Mouse (Mus musculus) liver, adult 2 months (tissue): ENCODE results near the gene Acad8. TPM values are rescaled to one million over a fixed set of nuclear protein-coding genes. Genes with fewer than 3 reads are reported as not detected.

ENCODE experiments used
- DNase-seq: peaks from one replicate; pipeline ENCODE4 v3.0.0-alpha.2; 2011; ENCODE audit warnings: low read depth, low spot score; ENCODE audit errors: extremely low read depth
- H3K27ac ChIP-seq: fragments of 200-500 bp; replicated peaks from 2 replicates; pipeline ENCODE4 v1.5.1; 2012; ENCODE audit warnings: low read depth, mild to moderate bottlenecking, control low read depth, inconsistent platforms, low read length; ENCODE audit not compliant: insufficient read depth
- H3K27me3 ChIP-seq: fragments of 200-500 bp; 2 replicates; pipeline ENCODE4 v1.6.1; 2012; ENCODE audit warnings: mild to moderate bottlenecking, moderate library complexity, low read length, inconsistent platforms; ENCODE audit not compliant: control insufficient read depth, insufficient read depth
- H3K36me3 ChIP-seq: fragments of 200-500 bp; 2 replicates; pipeline ENCODE4 v1.6.1; 2012; ENCODE audit warnings: low read length, inconsistent platforms; ENCODE audit not compliant: control insufficient read depth, insufficient read depth
- H3K4me1 ChIP-seq: fragments of 200-500 bp; 2 replicates; pipeline ENCODE4 v1.6.1; 2011; ENCODE audit warnings: low read length; ENCODE audit not compliant: control insufficient read depth, insufficient read depth
- H3K4me3 ChIP-seq: fragments of 200-500 bp; 2 replicates; pipeline ENCODE4 v1.5.1; 2011; ENCODE audit warnings: low read depth, mild to moderate bottlenecking, control low read depth, low read length, moderate library complexity; ENCODE audit not compliant: insufficient read depth
- H3K79me2 ChIP-seq: fragments of 200-500 bp; 2 replicates; pipeline ENCODE4 v1.6.1; 2012; ENCODE audit warnings: inconsistent platforms, mild to moderate bottlenecking, low read length, moderate library complexity; ENCODE audit not compliant: control insufficient read depth, insufficient read depth
- H3K9ac ChIP-seq: fragments of 200-500 bp; 2 replicates; pipeline ENCODE4 v1.6.1; 2012; ENCODE audit warnings: low read depth, mild to moderate bottlenecking, control low read depth, inconsistent platforms, low read length
- CTCF ChIP-seq: fragments of 200-500 bp; IDR thresholded peaks from 2 replicates; pipeline ENCODE4 v1.5.1; 2011; ENCODE audit warnings: low read depth, low read length, control low read depth
- POLR2A ChIP-seq: fragments of 200-500 bp; IDR thresholded peaks from 2 replicates; pipeline ENCODE4 v1.6.1; 2011; ENCODE audit warnings: low read length, control low read depth; ENCODE audit not compliant: insufficient read depth; ENCODE audit errors: extremely low read depth
- WGBS: fragments of 180-500 bp; shearing (Covaris S2); methylation state at CpG from one replicate; pipeline ENCODE4 v1.1.7; 2018; 5-methylcytosine and 5-hydroxymethylcytosine counted together
- polyA plus RNA-seq: library from polyadenylated mRNA; depleted of rRNA; stranded (reverse); fragments of >200 nt; gene quantifications from 2 replicates; pipeline ENCODE4 v1.2.3, GENCODE M21; 2012; rRNA removed
- total RNA-seq: library from RNA; depleted of rRNA; stranded (reverse); fragments of >200 nt; gene quantifications from 2 replicates; pipeline ENCODE4 v1.2.3, GENCODE M21; 2014; rRNA removed

The Acad8 gene
- total and polyA plus RNA-seq, 2 experiments = 43.5 to 45.7 TPM

GRCm38 (mm10) chr9:26977754-26978153, 21.6 kb downstream of the Acad8 start:
- TF ChIP-seq POLR2A (no peak), CTCF (no peak)
- 95% methylated on average over 9 of the region's 9 CpGs for WGBS
- H3K9ac ChIP-seq = no peak overlapping the region
- no peaks in the 10 kb centered on the region for H3K4me1 ChIP-seq
- peaks cover 56% of the 10 kb centered on the region for H3K36me3 ChIP-seq
- H3K4me3 ChIP-seq = no peak overlapping the region
- H3K27ac ChIP-seq = no peak overlapping the region
- H3K79me2 ChIP-seq = no peaks in the 10 kb centered on the region
- no peaks in the 10 kb centered on the region for H3K27me3 ChIP-seq
- no peak for DNase-seq

- Histone ChIP-seq H3K4me3 (no peak overlapping the region), H3K4me1 (no peaks in the 10 kb centered on the region), H3K27ac (no peak overlapping the region), H3K79me2 (no peaks in the 10 kb centered on the region), H3K27me3 (no peaks in the 10 kb centered on the region), H3K9ac (no peak overlapping the region), H3K36me3 (no peaks in the 10 kb centered on the region)
- no peak for TF ChIP-seq POLR2A
- TF ChIP-seq CTCF = no peak
- DNase-seq = no peak
- 74% methylated on average over 2 of the region's 2 CpGs for WGBS
Observed at GRCm38 (mm10) chr9:26947790-26948189, 51.6 kb downstream of the Acad8 start.

GRCm38 (mm10) chr9:26924146-26924545, 75.2 kb downstream of the Acad8 start:
- DNase-seq = peak; percentile 76

More at GRCm38 (mm10) chr9:26924146-26924545, 75.2 kb downstream of the Acad8 start:
- Histone ChIP-seq H3K27ac (no peak overlapping the region), H3K4me1 (no peaks in the 10 kb centered on the region), H3K9ac (no peak overlapping the region), H3K4me3 (no peak overlapping the region), H3K36me3 (no peaks in the 10 kb centered on the region), H3K79me2 (no peaks in the 10 kb centered on the region), H3K27me3 (no peaks in the 10 kb centered on the region)
- WGBS = 9% methylated on average over 3 of the region's 3 CpGs
- TF ChIP-seq CTCF (no peak), POLR2A (no peak)

Other genes starting within 250 kb of the Acad8 start
- gene Glb1l2, start 193.1 kb downstream of the Acad8 start, total RNA-seq = 0.09 and 0.13 TPM in 2 replicates
- not detected in 2 replicates for gene Glb1l2, start 193.1 kb downstream of the Acad8 start, polyA plus RNA-seq
- not detected in 2 replicates for gene Glb1l3, start 138.7 kb downstream of the Acad8 start, total RNA-seq
- gene Glb1l3, start 138.7 kb downstream of the Acad8 start, polyA plus RNA-seq = not detected in 2 replicates
- gene Gm1110, start 76.5 kb downstream of the Acad8 start, total RNA-seq = not detected in 2 replicates
- not detected in 2 replicates for gene Gm1110, start 76.5 kb downstream of the Acad8 start, polyA plus RNA-seq
- 23.1 and 24.3 TPM in 2 replicates for gene Thyn1, start 144 bp upstream of the Acad8 start, total RNA-seq
- 5.9 and 6.8 TPM in 2 replicates for gene Thyn1, start 144 bp upstream of the Acad8 start, polyA plus RNA-seq
- 14.1 and 15.4 TPM in 2 replicates for gene Vps26b, start 30.5 kb upstream of the Acad8 start, total RNA-seq
- gene Vps26b, start 30.5 kb upstream of the Acad8 start, polyA plus RNA-seq = 14.8 and 15.7 TPM in 2 replicates
- 9.6 TPM in 2 replicates for gene Ncapd3, start 30.6 kb upstream of the Acad8 start, total RNA-seq
- gene Ncapd3, start 30.6 kb upstream of the Acad8 start, polyA plus RNA-seq = 4.6 and 7.1 TPM in 2 replicates
- 1.5 and 1.7 TPM in 2 replicates for gene Jam3, start 155.9 kb upstream of the Acad8 start, total RNA-seq
- gene Jam3, start 155.9 kb upstream of the Acad8 start, polyA plus RNA-seq = 0.81 and 1.4 TPM in 2 replicates